Mouse (Mus musculus) C2C12 (cell line): ENCODE measurements around the gene Carmil2.

Source experiments
- CEBPB ChIP-seq: IDR thresholded peaks from one replicate; pipeline ENCODE4 v1.6.1; 2011; ENCODE audit warnings: low read depth, mild to moderate bottlenecking, control low read depth, moderate library complexity
- CTCF ChIP-seq: IDR thresholded peaks from one replicate; pipeline ENCODE4 v1.5.1; 2011; ENCODE audit not compliant: control insufficient read depth, insufficient read depth, insufficient read length
- FOSL1 ChIP-seq: IDR thresholded peaks from one replicate; pipeline ENCODE4 v1.8.0; 2011; ENCODE audit warnings: mild to moderate bottlenecking, low read length; ENCODE audit not compliant: poor library complexity, insufficient read depth, severe bottlenecking
- MAX ChIP-seq: IDR thresholded peaks from one replicate; pipeline ENCODE4 v1.6.1; 2011; ENCODE audit warnings: mild to moderate bottlenecking, control low read depth
- MYOG ChIP-seq: IDR thresholded peaks from one replicate; pipeline ENCODE4 v1.6.1; 2011; ENCODE audit not compliant: control insufficient read depth, insufficient read length; ENCODE audit errors: extremely low read depth
- USF1 ChIP-seq: IDR thresholded peaks from one replicate; pipeline ENCODE4 v1.6.1; 2011; ENCODE audit warnings: low read depth, mild to moderate bottlenecking, control low read depth, moderate library complexity

GRCm38 (mm10) chr8:105719637-105720036 is 33.6 kb downstream of the Carmil2 start:
- TF ChIP-seq CTCF = no peak
- no peak for TF ChIP-seq MYOG
- no peak for TF ChIP-seq USF1
- no peak for TF ChIP-seq MAX
- TF ChIP-seq CEBPB = no peak
- no peak for TF ChIP-seq FOSL1
